Comparison of ENCODE assay signal across 16 mouse cellular contexts in the genomic region with DNA sequence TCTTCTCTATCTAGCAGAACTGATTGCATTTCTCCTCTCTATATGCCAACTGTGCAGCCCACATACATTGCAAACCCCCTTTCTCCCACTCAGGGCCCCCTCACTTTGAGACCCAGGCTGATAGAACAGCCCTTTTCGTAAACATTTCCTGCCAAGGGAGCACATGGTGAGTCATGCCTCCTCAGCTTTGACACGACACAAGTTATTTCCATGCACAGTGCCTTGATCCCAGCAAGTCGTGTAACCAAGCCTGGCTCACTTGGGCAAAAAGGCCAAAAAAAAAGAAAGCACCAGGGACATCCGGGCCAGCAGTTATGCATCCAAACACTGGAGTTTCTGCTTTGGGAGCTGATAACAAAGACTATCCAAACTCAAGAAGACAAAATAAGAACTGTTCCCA.
"Had no signal": no experiment of that assay in that cellular context is flagged by ENCODE, and none has a peak within 500 bp of the region (broad histone marks: within the 10 kb centered on the region; RNA-seq: fewer than 3 reads in every experiment).

No protein-coding gene starts in this region.

- H3K4me3 ChIP-seq: neural tube, embryonic 13.5 days; neural tube, embryonic 15.5 days; stomach, embryonic 15.5 days had no signal

- H3K4me1 ChIP-seq: neural tube, embryonic 13.5 days; stomach, embryonic 15.5 days had no signal

- H3K27ac ChIP-seq: neural tube, embryonic 13.5 days; neural tube, embryonic 15.5 days; stomach, embryonic 15.5 days; stomach, postnatal 0 days had no signal

- DNase-seq: retina, postnatal 1 day; right cerebral cortex, adult 18-20 months; right cerebral cortex, postnatal 14 days; right cerebral cortex, postnatal 25 days; right cerebral cortex, postnatal 4 days; spleen, adult 18-20 months; thymus, adult 18-20 months; thymus, adult 2 months; thymus, postnatal 14 days; thymus, postnatal 25 days; thymus, postnatal 36 days; thymus, postnatal 4 days had no signal
